Comparison of ENCODE assay signal across 12 mouse cellular contexts in genomic region chr16:24629218-24630172, GRCm38 (mm10).
A peak's percentile ranks its signal among the peaks of the same experiment; 100 is the strongest.
DNase-seq lines count a peak whose midpoint lies in the region; ATAC-seq and TF ChIP-seq lines count a peak whose summit lies in the region.
"Had no signal": no experiment of that assay in that cellular context is flagged by ENCODE, and none has a peak within 500 bp of the region (broad histone marks: within the 10 kb centered on the region; RNA-seq: fewer than 3 reads in every experiment).

No protein-coding gene starts in this region.

- no peaks in the 10 kb centered on the region for H3K4me1 ChIP-seq in lung, embryonic 14.5 days (ENCODE audit: insufficient read depth)
- peaks cover 6% of the 10 kb centered on the region for H3K4me1 ChIP-seq in lung, adult 2 months (ENCODE audit: control insufficient read depth, insufficient read depth, low read length)
- peaks cover under 1% of the 10 kb centered on the region for H3K4me1 ChIP-seq in neural tube, embryonic 15.5 days

- WGBS in lung, embryonic 14.5 days, result 78% methylated on average over 12 of the region's 12 CpGs
- WGBS in lung, adult 2 months, result 48% methylated on average over 12 of the region's 12 CpGs
- WGBS in neural tube, embryonic 15.5 days, result 90% methylated on average over 12 of the region's 12 CpGs

- H3K36me3 ChIP-seq in lung, embryonic 14.5 days (ENCODE audit: insufficient read depth), result no peaks in the 10 kb centered on the region
- no peaks in the 10 kb centered on the region for H3K36me3 ChIP-seq in neural tube, embryonic 15.5 days
- H3K36me3 ChIP-seq: neural tube, embryonic 13.5 days had no signal

- intact Hi-C loops in left cerebral cortex, postnatal 10 days (cut with DNase I), result no loop called here

- no peak for ATAC-seq in lung, embryonic 14.5 days (ENCODE audit: insufficient read depth)
- peak; percentile 78 for ATAC-seq in activated CD4-positive, CD25-positive, alpha-beta regulatory T cell, adult 4 months
- ATAC-seq in neural tube, embryonic 15.5 days (ENCODE audit: low FRiP score), result no peak
- ATAC-seq: intestine, embryonic 16.5 days had no signal

- TF ChIP-seq CTCF in lung, embryonic 14.5 days (IDR thresholded peaks at IDR 0.05; ENCODE audit: low read depth), result no peak
- TF ChIP-seq CTCF in lung, adult 2 months (IDR thresholded peaks at IDR 0.05; ENCODE audit: insufficient read depth, low read length), result no peak

- no peak overlapping the region for H3K27ac ChIP-seq in lung, embryonic 14.5 days (ENCODE audit: low read depth)
- no peak overlapping the region for H3K27ac ChIP-seq in neural tube, embryonic 15.5 days (replicated peaks)
- H3K27ac ChIP-seq: neural tube, embryonic 13.5 days had no signal

- H3K9me3 ChIP-seq in lung, embryonic 14.5 days (ENCODE audit: low read depth, low read length), result no peaks in the 10 kb centered on the region
- no peaks in the 10 kb centered on the region for H3K9me3 ChIP-seq in neural tube, embryonic 15.5 days (replicated peaks)
- H3K9me3 ChIP-seq: neural tube, embryonic 13.5 days had no signal

- no peak for TF ChIP-seq POLR2A in lung, adult 2 months (IDR thresholded peaks at IDR 0.05; ENCODE audit: borderline replicate concordance, extremely low read depth, low read depth, low read length)

- no peak overlapping the region for H3K4me3 ChIP-seq in lung, embryonic 14.5 days (ENCODE audit: low read depth, low read length)
- H3K4me3 ChIP-seq in lung, adult 2 months (replicated peaks; ENCODE audit: extremely low read depth, low read depth, low read length), result no peak overlapping the region
- no peak overlapping the region for H3K4me3 ChIP-seq in neural tube, embryonic 15.5 days (replicated peaks)
- H3K4me3 ChIP-seq: neural tube, embryonic 13.5 days had no signal

- peak; percentile 22 for DNase-seq in lung, embryonic 14.5 days
- DNase-seq in lung, adult 2 months, result no peak
- DNase-seq in induced T-regulatory cell, adult 2 months (ENCODE audit: low read depth), result peak; percentile 76
- peak; percentile 39 to 48 for DNase-seq in spleen, adult 18-20 months
- DNase-seq in left cerebral cortex, postnatal 10 days (ENCODE audit: extremely low spot score in 1 of 2, low spot score in 2 of 2), result no peak
- DNase-seq in adrenal gland, adult 2 months, result no peak
- DNase-seq: embryo, embryonic 11 days; gastrocnemius, postnatal 14 days had no signal

- H3K9ac ChIP-seq in lung, embryonic 14.5 days, result no peak overlapping the region
- no peak overlapping the region for H3K9ac ChIP-seq in neural tube, embryonic 15.5 days (replicated peaks)
- H3K9ac ChIP-seq: neural tube, embryonic 13.5 days had no signal

- no peaks in the 10 kb centered on the region for H3K27me3 ChIP-seq in lung, embryonic 14.5 days (ENCODE audit: insufficient read depth, low read length)
- H3K27me3 ChIP-seq in neural tube, embryonic 15.5 days (replicated peaks), result no peaks in the 10 kb centered on the region
- H3K27me3 ChIP-seq: neural tube, embryonic 13.5 days had no signal

- no peak overlapping the region for H3K4me2 ChIP-seq in lung, embryonic 14.5 days
- H3K4me2 ChIP-seq in neural tube, embryonic 15.5 days, result no peak overlapping the region
- H3K4me2 ChIP-seq: neural tube, embryonic 13.5 days had no signal

Comparison
In these comparisons a context has a peak if more than half of its experiments do, and no peak if none do; other contexts are left out.
1. DNase-seq: peak in lung, embryonic 14.5 days (single experiment), induced T-regulatory cell, adult 2 months (single experiment) and spleen, adult 18-20 months (2 of 2); none in lung, adult 2 months (single experiment), left cerebral cortex, postnatal 10 days (0 of 2) and adrenal gland, adult 2 months (single experiment).